Mouse (Mus musculus) layer of hippocampus, adult 18-20 months (tissue): ENCODE measurements around the gene Pex11b. TPM values are rescaled to one million over a fixed set of nuclear protein-coding genes. Genes with fewer than 3 reads are reported as not detected.
"Not testable (repeated sequence)": the region's sequence is repeated elsewhere in the genome, so short reads cannot be mapped to it uniquely, and the experiment has no call there.

ENCODE experiments used
- DNase-seq, 2 experiments: peaks; one replicate each; pipeline ENCODE4 v3.0.0; 2022; ENCODE audit warnings: low spot score in 2 of 2
- total RNA-seq, 2 experiments: library from RNA; stranded (reverse); gene quantifications; 2 replicates each; pipeline ENCODE4 v1.2.3; 2021

The Pex11b gene
- total RNA-seq, 2 experiments from 2014 or later, result 53.0 to 54.2 TPM

DNA sequence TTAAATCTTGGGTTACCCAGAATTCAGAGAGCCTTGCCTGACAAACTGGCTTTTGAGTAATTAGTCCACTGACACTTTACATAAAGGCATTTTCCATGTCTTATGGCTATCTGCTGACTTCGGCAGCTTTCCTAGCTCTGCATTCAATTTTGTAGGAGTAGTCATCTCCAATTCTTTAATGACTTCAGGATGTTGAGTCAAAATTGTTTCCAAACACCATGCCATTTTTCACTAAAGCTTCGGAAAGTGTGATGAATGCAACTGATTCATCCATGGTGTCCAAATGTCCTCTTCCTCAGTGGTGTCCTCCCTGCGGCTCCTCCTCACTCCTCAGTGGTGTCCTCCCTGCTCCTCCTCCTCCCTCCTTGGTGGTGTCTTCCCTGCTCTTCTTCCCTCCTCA lies 17.2 kb upstream of the Pex11b start:
- no peak for DNase-seq

DNA sequence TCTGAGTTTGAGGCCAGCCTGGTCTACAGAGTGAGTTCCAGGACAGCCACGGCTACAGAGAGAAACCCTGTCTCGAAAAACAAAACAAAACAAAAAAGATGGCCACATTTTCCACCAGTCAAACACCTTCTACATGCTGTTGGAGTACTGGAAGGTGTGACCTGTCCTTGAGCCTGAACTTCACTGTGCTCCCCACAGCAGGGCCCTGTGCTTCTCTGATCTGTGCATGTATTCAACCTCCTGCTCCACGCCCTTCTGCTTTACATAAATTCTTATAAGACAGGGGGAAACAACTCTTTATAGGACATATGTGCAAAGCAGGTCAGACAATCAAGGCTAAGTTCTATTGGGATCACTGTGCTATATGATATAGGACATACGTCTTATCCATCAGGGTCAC lies 12.0 kb upstream of the Pex11b start:
- no peak for DNase-seq

DNA sequence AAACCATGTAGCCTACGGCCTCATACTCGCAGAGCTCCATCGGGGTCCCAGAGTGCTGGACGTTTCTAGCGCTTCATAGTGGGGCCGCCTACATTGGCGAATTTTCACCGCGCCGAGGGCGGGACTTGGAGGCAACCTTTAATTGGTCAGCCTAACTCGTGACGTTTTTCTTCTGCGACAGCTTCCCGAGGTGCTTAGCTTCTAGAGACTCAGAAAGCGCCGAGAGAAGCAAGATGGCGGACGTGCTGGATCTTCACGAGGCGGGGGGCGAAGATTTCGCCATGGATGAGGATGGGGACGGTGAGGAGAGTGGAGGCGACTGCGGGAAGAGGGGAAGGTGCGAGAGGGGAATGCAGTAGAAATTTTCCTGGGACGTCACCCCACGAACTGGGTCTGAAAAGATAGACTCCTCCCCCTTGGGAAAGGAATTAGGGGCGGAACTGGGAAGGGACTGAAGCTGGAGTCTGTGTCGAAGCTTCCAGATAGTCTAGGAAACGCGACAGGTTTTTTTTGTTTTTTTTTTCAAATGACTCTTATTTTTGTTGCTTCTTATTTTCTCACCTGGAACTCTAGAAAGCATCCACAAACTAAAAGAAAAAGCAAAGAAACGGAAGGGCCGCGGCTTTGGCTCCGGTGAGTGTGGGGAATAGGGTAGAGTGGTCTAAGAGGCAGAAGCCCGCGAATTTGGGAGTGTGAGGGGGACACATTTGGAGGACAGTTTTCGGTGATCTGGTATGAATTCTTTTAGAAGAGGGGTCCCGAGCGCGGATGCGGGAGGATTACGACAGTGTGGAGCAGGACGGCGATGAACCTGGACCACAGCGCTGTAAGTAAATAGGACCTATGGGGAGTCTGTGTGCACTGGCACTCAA lies 5.2 kb upstream of the Pex11b start, which contains the start of gene Rbm8a:
Gene Rbm8a (plus strand): TSS at position 205 of the 872 bp plus-strand sequence.
- DNase-seq, result peak; percentile 95 to 99

DNA sequence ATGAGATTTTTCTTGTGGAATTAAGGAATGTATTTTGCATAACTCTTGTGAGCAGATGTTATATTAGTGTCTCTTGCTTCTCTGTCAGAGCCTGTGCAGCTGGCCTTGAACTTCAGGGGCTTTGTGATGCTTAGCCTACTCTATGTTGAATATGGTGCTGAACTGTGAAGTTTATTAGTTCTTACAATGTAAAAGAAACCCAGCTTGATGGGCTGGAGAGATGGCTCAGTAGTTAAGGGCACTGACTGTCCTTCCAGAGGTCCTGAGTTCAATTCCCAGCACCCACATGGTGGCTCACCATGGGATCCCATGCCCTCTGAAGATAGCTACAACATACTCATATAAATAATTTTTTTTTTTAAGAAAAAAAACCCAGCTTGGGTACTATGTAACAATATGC lies 3.1 kb upstream of the Pex11b start:
- no peak for DNase-seq

DNA sequence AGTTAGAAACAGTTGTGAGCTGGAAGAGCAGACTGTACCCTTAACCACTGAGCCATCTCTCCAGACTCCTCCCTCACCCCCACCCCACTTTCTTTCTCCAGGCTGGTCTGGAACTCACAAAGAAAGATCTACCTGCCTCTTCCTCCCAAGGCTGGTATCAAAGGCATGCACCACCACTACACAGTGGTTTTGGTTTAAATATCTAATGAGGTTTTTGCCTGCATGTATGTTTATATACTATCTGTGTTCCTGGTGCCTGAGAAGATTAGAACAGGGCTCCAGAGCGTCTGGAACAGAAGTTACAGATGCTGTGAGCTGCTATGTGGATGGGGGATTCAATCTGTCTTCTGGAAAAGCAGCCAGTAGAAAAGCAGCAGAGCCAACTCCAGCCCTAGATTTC lies 1.2 kb upstream of the Pex11b start:
- DNase-seq, result no peak

DNA sequence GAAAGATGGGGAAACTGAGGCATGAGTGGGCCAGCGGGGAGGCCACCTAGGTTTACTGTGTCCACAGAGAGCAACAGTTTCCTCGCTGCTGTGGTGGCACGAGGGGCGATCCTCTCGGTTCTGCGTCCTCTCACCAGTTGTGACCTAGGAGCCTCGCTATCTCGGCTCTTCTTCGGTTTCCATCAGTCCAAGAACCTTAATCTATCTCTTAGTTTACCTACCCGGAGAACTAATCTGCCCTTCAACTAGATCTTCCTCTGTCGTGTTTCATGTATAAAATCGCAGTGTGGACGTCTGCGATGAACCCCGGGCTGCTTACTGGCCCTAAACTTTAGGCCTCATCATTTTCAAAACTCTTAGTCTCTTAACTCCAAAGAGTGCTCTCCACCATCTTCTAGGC lies 730 bp downstream of the Pex11b start:
- no peak for DNase-seq

DNA sequence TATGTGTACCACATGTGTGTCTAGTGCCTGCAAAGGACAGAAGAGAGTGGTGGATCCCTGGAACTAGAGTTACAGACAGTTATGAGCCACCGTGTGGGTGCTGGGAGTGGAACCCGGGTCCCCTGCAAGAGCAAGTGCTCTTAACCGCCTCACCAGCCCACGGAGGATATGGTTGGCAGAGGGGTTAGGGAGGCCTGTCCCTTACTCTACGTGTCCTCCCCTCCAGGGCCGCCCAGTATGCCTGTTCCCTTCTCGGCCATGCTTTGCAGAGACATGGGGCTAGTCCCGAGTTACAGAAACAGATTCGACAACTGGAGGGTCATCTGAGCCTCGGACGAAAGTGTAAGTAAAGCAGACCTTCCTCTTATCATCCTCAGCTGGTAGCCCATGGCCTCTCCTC lies 1.3 kb downstream of the Pex11b start:
- no peak for DNase-seq

DNA sequence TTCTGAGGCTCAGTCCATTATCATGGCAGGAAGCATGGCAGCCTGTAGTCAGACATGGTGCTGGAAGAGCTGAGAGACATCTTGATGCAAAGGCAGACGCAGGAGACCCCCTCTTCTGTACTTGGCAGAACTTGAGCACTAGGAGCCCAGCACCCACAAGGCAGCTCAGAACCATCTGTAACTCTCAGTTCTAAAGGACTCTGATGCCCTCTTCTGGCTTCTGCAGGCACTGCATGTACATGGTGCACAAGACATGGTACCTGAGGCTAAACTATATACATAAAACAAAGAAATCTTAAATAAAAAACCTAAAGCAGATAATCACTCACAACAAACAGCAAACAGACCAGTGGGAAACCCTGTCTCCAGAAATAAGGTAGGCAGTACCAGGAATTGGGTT lies 4.0 kb downstream of the Pex11b start:
- peak in 1 of 2 experiments; percentile 70 for DNase-seq

DNA sequence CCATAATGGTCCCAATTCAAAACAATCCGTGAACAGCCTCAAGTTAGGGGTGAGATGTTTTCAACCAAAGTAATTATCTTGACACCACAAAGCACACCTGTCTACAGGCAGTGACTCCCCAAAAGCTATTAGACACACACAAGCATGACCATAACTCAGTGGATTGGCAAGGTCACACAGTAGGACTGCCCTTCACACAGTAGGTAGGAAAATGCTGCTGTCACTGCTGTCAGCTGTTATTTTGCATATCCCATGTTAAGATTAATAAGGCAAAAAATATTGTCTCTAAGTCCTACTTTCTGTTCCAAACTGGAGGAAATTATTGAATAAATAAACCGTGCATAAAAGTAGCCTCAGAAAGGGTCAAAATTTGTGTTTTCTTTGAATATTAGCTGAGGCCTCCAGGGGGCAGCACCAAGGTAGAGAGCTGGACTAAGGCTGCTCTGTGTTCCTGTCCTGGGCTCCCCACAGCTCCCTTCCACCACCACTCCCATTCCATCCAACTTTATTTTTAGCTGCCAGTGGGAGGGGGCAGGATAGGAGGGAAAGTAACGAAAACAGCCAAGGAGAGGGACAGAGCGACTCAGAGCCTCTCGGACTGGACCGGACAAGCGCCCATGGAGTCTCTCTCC lies 10.0 kb downstream of the Pex11b start, which contains the start of gene Itga10:
Gene Itga10 (plus strand): TSS at position 567 of the 632 bp plus-strand sequence.
- peak in 1 of 2 experiments; percentile 27 for DNase-seq

DNA sequence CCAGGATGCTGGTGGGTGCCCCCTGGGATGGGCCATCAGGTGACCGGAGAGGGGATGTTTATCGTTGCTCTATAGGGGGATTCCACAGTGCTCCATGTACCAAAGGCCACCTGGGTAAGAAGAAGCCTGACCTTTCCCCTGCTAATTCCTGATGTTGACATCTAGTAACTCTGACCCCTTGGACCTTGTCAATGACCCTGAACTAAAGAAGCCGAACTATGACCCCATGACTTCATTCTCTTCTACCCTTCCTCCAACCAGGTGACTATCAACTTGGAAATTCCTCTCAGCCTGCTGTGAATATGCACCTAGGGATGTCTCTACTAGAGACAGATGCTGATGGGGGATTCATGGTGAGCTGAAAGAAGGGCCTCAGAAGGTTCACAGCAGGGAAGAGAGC lies 12.2 kb downstream of the Pex11b start:
- DNase-seq, result no peak

DNA sequence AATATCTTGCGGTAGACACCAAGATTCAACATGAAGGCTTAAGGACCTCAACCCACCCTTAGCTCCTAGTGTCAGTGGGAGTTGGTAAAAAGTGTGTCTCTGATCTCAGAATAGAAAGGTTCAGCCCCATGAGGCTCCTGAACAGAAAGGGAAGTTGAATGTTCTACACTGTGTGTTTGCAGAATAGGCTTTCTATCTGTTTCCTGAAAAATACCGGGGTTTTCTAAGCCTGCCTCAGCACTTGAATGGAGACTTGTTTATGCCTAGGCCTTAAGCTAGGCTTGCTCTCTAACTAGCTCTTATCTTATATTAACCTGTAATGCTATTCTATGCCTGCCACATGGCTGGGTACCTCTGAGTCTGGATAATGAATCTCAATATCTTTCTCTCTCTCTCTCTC lies 25.7 kb downstream of the Pex11b start:
- DNase-seq, result no peak

DNA sequence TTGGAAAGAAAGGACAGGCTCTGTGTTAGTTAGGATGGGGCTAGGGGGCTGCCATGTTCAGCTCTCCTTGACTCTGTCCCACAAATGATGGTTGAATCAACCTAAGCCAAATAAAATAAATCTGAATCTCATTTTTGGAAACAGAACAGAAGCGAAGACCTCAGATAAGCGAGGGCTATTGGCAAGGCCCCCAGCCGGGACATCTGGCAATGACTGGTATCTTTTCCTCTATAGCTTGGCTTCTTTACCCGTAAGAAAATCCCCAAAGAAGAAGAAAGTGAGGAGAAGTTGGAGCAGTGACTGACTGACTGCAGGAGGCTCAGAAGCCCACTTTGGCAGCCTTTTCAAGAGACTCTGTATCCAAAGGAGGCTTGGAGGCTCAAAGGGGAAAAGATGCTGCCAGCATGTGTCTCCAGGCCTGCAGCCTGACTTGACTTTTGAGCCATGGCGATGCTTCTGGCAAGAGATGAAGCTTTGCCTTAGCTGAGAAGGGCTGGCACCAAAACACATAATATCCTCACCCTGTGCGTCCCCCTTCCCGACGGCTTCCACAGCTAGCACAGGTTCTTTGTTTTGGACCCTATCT lies 27.6 kb downstream of the Pex11b start:
- DNase-seq, result no peak

DNA sequence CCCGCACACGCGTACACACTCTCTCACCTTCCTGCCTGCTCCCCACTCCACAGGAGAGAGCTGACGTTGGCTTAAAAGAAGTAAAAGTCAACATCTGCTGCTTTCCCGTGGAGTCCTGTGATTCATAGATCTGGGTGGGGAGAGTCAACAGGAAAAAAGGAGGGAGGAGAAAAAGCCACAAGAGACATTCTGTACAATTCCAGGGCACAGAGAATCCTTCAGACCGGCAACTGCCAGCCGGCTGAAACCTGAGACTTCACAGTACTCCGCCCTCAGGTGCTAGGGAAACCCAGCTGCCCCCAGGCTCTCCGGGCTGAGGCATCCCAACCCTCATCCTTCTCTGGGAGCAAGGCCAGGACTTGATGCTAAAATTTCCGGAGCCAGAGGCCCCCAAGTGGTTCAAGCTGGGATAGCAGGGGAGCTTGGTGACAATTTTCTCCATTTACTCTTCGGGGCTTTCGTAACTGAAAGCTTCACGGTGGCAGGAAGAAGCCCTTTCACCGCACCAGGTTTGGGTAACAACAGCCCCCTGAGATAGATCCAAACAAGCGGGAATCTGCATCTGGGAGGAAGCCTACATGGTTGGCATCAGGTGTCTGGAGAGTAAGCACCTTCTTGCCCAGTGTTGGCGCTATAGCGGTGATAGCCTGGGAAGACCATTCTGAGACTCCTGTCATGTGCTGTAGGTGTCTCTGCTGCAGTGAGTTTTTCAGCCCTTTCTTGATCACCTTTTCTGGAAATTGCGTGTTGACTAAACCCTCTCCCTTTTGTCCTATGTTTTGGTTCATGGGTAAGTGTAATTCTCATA lies 28.5 kb downstream of the Pex11b start:
- peak; percentile 83 to 94 for DNase-seq

DNA sequence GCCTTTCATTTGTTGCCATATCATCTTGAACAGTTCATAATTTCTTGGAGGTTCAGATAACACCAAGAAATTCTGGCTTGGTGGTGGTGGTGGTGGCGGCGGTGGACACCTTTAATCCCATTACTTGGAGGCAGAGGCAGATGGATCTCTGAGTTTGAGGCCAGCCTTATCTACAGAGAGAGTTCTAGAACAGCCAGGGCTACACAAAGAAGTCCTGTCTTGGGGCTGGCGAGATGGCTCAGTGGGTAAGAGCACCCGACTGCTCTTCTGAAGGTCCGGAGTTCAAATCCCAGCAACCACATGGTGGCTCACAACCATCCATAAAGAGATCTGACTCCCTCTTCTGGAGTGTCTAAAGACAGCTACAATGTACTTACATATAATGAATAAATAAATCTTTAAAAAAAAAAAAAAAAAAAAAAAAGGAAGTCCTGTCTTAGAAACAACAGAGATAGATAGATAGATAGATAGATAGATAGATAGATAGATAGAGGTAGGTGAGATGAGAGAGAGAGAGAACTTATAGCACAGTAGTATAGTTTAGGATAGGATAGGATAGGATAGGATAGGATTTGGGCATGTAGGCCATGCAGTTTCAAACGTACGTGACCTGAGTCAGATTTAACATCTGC lies 30.7 kb downstream of the Pex11b start:
- not testable (repeated sequence) for DNase-seq

DNA sequence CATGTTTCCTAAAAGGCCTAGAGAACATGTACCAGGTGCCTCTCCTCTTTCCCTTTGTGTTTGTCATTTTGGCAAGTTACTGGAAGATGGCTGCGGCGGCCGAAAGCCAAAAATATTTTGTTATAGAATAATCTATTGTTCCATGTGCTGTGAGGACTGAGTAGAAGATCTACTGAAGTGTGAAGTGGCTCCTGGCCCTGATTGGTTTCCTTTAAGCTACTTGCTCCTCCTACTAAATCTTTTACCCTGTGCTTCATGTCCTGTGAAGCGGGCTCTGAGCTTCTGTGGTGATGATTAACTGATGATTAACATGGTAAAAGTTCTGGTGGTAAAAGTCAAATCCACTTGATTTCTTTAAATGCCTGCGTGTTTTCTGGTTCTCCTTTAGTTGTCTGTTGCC lies 31.7 kb downstream of the Pex11b start:
- no peak for DNase-seq

DNA sequence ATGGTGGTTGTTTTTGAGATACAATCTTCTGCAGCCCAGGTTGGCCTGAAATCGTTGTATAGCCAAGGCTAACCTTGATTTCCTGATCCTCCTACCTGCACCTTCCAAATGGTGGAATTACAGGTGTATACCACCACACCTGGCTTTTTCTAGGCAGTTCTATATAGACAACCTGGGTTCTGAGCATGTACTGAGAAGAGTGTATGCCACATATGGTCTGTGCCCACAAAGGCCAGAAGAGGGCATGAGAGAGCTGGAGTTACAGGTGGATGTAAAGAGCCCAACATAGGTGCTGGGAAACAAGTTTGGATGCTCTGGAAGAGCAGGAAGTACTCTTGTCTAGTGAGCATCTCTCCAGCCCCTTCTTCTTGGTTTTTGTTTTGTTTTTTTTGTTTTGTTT lies 32.1 kb downstream of the Pex11b start:
- no peak for DNase-seq

DNA sequence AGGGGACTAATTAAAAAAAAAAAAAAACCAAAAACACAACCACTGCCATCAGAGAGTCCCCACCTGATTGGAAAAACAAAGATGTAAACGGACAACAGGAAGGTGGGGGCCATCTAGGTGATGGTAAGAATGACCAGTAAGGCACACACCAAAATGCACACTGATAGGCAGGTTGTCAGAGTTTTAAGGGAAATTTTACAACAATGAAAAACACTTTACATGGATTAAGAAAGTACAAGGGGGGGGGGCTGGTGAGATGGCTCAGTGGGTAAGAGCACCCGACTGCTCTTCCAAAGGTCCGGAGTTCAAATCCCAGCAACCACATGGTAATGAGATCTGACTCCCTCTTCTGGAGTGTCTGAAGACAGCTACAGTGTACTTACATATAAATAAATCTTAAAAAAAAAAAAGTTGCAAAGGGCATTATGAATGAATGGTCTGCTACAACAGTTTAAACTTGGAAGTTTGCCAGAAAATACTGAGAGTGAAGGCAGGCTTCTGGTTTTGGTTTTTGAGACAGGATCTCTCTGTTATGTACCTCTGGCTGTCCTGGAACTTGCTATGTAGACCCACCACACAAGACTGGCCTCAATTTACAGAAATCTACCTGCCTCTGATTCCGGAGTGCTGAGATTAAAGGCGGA lies 33.4 kb downstream of the Pex11b start:
- no peak for DNase-seq

DNA sequence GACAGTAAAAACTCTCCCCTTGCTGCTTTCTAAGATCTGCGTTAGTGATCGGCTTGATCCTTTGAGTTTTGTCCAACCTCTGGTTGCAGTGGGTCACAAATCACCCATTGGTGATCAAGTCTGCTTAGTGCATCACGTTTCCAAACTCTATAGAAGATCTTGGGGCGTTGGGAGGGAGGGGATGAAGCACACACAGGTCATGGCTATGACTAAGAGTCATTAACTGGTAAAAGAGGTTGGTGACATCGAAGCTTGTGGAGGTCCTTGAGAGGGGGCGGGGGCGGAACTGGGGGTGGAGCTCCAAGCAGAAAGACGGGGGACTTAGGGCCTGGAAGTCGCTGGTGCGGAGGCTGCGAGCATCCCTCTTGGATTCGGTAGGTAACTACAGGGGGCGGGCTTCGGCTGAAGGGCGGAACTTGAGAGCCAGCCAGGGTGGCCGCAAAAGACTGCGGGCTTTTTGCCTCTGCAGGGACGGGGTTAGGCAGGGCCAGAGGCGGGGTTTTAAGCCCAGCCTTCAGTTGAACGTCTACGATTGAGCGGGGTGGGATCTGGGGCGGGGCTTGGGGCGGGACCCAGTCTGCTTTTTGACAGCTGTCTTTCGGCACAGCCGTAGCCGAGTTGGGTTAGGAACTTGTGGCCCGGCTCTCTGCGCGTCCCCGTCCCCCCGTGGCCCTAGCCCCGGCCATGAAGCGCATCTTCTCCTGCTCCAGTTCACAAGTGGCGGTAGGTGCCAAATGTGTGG lies 34.7 kb downstream of the Pex11b start, which contains the start of gene Ankrd35:
Gene Ankrd35 (plus strand): TSS at position 405 of the 742 bp plus-strand sequence.
- peak; percentile 50 to 70 for DNase-seq

DNA sequence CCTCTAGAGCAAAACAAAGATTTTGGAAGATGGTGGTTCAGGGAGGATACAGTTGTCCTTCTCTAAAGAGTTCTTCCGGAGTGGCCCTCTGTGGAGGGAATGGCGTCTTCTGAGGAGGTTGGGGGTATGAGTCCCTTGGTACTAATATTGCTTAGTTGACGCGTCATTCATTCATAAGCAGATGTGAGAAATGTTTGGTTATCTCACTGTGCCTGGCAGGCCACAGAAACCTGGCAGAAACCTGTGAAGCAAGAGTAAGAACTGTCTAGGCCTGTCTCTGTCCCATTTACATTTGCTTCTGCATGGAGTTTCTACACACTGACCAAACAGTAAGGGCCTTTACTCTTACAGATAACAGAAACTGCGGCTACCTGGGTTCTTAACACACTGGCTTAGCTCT lies 36.3 kb downstream of the Pex11b start:
- no peak for DNase-seq

DNA sequence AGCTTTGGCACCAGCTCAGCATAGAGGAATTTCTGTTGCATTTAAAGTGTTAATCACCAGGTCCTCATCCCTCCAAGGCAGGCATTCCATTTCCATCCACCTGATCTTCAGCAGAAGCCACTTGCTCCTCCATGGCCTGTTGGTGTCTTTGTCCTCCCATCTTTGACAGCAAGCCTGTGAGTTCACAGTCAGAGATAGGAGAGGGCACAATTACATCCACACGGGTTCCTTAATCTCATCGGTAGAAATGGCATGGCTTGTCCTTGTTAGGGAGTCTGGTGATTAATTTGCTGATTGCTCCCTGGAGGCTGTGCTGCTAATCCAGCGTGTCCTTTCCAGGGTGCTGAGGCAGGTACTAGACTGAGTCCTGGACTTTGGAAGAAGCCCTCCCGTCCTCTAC lies 38.3 kb downstream of the Pex11b start:
- no peak for DNase-seq
